Mouse (Mus musculus) stomach, embryonic 15.5 days (tissue): ENCODE data around the gene Polr2l. TPM values are rescaled to one million over a fixed set of nuclear protein-coding genes. Genes with fewer than 3 reads are reported as not detected.

Experiments used
- ATAC-seq: fragments of 200-750 bp; cut with Nextera tagmentation; 2 replicates; pipeline ENCODE4 v1.8.0; 2017; ENCODE audit warnings: low read depth, moderate number of reproducible peaks, moderate TSS enrichment; ENCODE audit not compliant: insufficient read depth, low FRiP score
- H3K27ac ChIP-seq: fragments of 300-500 bp; sonication (generic); 2 replicates; pipeline ENCODE4 v1.5.1; 2015; ENCODE audit warnings: mild to moderate bottlenecking, inconsistent platforms
- H3K27me3 ChIP-seq: fragments of 300-500 bp; sonication (generic); replicated peaks from 2 replicates; pipeline ENCODE4 v1.6.1; 2015; ENCODE audit warnings: inconsistent platforms
- H3K36me3 ChIP-seq: fragments of 300-500 bp; sonication (generic); 2 replicates; pipeline ENCODE4 v1.6.1; 2015; ENCODE audit warnings: inconsistent platforms
- H3K4me1 ChIP-seq: fragments of 300-500 bp; sonication (generic); 2 replicates; pipeline ENCODE4 v1.6.1; 2015; ENCODE audit warnings: inconsistent platforms
- H3K4me2 ChIP-seq: fragments of 300-500 bp; sonication (generic); 2 replicates; pipeline ENCODE4 v1.6.1; 2015; ENCODE audit warnings: mild to moderate bottlenecking, inconsistent platforms
- H3K4me3 ChIP-seq: fragments of 300-500 bp; sonication (generic); replicated peaks from 2 replicates; pipeline ENCODE4 v1.5.1; 2015; ENCODE audit warnings: inconsistent platforms
- H3K9ac ChIP-seq: fragments of 300-500 bp; sonication (generic); 2 replicates; pipeline ENCODE4 v1.6.1; 2015; ENCODE audit warnings: inconsistent platforms
- H3K9me3 ChIP-seq: fragments of 300-500 bp; sonication (generic); 2 replicates; pipeline ENCODE4 v1.6.1; 2016; ENCODE audit warnings: inconsistent platforms
- WGBS: fragments of 180-500 bp; shearing (Covaris S2); methylation state at CpG from one replicate; pipeline ENCODE4 v1.1.7; 2015; 5-methylcytosine and 5-hydroxymethylcytosine counted together
- polyA plus RNA-seq: library from polyadenylated mRNA; unstranded; fragments of >200 nt; fragmentation: Nextera tagmentation; extraction: Ambion mirVana; gene quantifications from 2 replicates; pipeline ENCODE4 v1.2.1, GENCODE M21; 2015

The Polr2l gene
- polyA plus RNA-seq, 1 experiment from 2014 or later = 71.6 TPM

DNA sequence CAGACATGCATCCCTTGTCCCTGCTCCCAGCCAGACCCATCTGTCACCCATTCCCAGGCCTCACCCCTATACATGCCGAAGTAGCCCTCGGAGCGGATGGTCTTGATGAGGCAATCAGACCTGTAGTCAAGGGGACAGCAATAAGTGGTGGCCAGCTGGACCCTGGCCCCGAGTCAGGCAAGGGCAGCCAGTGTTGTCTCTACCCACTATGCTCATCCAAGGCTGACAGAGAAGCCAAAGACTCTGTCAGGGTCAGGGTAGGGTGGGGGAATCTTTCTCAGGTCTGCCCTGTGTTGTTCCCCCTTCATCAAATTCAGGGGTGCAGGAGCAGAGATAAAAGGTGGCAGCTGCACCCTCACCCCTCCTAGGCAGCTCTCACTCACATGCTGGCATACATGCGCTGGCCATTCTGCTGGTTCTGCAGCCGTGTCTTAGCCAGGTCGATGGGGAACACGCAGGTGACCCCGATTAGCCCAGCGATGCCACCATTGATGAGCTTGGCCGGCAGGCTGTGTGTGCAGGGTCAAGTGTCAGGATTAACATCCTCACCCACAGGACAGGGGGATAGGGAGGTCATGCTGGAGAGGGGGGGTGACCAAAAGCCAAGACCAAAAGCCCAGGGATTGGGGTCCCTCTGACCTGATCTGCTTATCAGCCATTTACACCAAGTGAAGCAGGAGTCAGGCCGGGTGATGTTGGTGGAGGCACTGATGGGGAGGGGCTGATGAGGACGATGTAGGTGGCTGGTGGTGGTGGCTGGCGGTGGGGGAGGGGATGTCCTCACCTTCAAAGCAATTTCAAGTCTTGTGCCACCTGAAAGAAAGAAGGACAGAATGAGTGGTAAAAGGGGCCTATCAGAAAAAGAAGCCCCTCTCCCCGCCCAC, 41.2 kb downstream of the Polr2l start:
- no peaks in the 10 kb centered on the region for H3K9me3 ChIP-seq
- peaks cover 10% of the 10 kb centered on the region for H3K36me3 ChIP-seq
- H3K9ac ChIP-seq = peak overlapping the region; percentile 50; the same call in 1 of the 2 replicates
- ATAC-seq = no peak
- 72% methylated on average over 15 of the region's 15 CpGs for WGBS
- H3K4me2 ChIP-seq = peak overlapping the region; percentile 93
- H3K27ac ChIP-seq = no peak overlapping the region
- no peaks in the 10 kb centered on the region for H3K27me3 ChIP-seq
- peak overlapping the region; percentile 51 for H3K4me3 ChIP-seq
- H3K4me1 ChIP-seq = peaks cover 58% of the 10 kb centered on the region

DNA sequence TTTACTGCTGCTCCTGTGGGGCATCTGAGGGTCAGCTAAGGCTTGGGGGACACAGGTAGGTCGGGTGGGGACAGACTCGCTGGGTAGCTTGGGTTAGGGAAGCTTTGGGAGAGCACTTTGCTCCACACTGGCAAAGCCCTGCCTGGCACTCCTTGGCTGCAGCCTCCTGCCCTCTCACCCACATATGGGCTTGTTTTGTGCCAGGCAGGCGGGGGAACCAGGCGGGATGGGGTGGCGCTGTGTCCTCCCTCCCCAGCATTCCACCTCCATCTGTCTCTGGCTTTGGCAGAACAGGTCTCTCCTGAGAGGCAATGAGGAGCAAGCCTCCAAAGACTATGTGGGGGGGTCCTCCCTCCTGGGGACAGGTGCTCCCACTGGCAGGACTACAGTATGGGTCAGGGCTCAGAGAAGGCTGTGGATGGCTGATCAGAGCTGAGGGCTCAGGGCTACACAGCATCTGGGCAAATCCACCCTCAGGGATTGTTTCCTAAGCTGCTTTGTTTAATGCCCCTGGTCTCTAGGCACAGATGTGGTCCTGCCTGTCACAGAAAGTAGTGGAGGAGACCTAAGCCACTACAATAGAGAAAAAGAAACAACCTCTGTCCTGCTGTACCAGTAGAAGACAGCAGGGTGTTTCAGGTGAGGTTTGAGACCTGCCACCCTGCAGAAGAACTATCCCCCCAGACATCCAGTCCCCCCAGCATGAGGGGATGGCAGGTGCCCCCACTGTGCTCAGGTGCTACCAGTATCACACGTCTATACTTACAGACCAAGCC, 42.0 kb downstream of the Polr2l start:
- 85% methylated on average over 6 of the region's 6 CpGs for WGBS
- Histone ChIP-seq H3K27ac (no peak overlapping the region), H3K4me1 (peaks cover 58% of the 10 kb centered on the region), H3K4me2 (no peak overlapping the region), H3K9ac (no peak overlapping the region), H3K4me3 (no peak overlapping the region), H3K9me3 (no peaks in the 10 kb centered on the region), H3K27me3 (no peaks in the 10 kb centered on the region), H3K36me3 (peaks cover 9% of the 10 kb centered on the region)
- ATAC-seq = no peak

DNA sequence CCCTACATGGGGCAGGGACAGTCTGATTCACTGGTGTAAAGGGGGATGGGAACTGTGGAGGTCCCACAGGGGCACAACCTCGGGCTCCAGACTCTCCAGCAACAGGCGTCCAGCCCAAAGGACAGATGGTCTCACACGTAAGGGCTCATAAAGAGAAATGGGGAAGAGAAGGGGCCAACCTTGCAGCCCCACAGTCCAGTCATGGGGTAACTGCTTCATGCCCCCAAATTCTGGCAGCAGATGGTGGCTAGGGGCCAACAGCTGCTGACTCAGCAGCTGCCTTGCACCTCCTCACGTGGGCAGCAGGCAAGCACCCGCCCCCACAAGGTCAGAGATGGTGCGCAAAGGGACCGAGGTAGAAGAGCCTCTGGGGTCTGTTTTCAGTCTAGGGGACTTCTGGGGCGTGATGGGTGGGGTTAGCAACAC, 42.7 kb downstream of the Polr2l start:
- H3K4me3 ChIP-seq = no peak overlapping the region
- H3K4me1 ChIP-seq = peaks cover 54% of the 10 kb centered on the region
- H3K9ac ChIP-seq = no peak overlapping the region
- H3K4me2 ChIP-seq = no peak overlapping the region
- no peak for ATAC-seq
- H3K27ac ChIP-seq = no peak overlapping the region
- H3K27me3 ChIP-seq = no peaks in the 10 kb centered on the region
- H3K36me3 ChIP-seq = peaks cover 9% of the 10 kb centered on the region
- no peaks in the 10 kb centered on the region for H3K9me3 ChIP-seq
- WGBS = 80% methylated on average over 8 of the region's 8 CpGs

DNA sequence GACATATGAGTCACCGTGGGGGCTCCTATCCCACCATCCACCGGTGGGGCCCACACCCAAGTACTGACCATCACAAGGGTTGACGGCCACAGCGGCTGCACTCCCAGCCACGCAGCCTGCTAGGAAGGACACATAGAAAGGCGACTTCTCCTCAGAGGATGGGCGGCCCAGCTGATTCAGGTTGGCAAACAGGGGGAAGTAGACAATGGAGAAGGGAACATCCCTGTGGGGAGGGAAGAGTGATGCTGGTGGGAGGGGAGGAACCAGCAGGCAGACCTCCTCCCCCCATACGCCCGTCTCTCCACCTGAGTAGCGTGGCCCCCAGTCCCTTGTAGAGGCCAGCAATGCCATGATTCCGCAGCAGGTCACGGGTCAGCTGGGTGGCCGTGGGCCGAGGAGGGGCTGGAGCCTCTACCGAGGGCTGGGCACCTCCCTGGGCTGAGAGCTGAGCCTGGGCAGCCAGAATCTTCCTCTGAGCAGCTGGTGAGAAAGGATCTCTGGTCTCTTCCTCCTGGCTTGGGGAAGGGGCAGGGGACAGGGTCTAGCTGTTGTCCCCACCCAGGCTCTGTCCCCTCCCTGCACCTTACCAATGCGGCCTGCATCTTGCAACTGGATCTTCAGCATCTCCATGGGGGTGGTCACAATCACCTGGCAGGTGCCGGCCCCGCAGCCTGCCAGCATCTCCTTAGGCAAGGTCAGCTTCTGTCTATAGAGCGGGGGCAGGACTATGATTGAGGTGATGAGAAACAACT, 43.3 kb downstream of the Polr2l start:
- Histone ChIP-seq H3K27ac (no peak overlapping the region), H3K4me3 (no peak overlapping the region), H3K27me3 (no peaks in the 10 kb centered on the region), H3K9ac (no peak overlapping the region), H3K4me2 (no peak overlapping the region), H3K36me3 (peaks cover 9% of the 10 kb centered on the region), H3K4me1 (peaks cover 50% of the 10 kb centered on the region), H3K9me3 (no peaks in the 10 kb centered on the region)
- WGBS = 93% methylated on average over 19 of the region's 19 CpGs
- ATAC-seq = no peak

DNA sequence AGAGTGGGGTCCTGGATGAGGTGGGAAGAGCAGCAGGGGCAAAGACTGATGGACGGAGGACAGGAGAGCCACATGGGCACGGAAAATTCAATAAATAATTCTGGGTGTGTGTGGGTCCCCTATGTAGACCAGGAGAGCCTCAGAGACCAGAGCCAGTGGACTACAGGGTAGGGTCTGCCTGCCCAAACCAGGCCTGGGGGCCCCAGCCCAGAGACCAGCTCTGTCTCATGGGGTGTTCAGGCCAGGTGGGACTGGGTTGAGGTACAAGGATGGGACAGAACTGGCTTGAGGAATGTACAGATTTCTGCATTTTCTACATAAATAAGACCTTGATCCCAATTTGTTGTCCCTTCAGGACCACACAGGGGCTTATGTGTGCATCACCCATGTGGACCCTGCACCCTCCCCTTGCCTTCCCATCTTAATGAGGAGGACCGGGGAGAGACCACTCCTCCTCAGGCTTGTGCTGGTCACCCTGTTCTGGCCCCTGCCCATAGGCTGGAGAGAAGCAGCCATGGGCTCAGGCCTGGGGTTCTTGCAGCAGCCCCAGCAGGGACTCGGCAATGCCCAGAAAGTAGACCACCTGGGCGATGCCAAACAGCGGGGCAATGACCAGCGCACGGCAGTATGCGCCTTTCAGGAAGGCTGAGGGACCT, 44.2 kb downstream of the Polr2l start:
- Histone ChIP-seq H3K4me2 (no peak overlapping the region), H3K27me3 (no peaks in the 10 kb centered on the region), H3K36me3 (peaks cover 9% of the 10 kb centered on the region), H3K27ac (no peak overlapping the region), H3K9me3 (no peaks in the 10 kb centered on the region), H3K4me3 (no peak overlapping the region), H3K9ac (no peak overlapping the region), H3K4me1 (peaks cover 41% of the 10 kb centered on the region)
- WGBS = 91% methylated on average over 9 of the region's 9 CpGs
- ATAC-seq = no peak

DNA sequence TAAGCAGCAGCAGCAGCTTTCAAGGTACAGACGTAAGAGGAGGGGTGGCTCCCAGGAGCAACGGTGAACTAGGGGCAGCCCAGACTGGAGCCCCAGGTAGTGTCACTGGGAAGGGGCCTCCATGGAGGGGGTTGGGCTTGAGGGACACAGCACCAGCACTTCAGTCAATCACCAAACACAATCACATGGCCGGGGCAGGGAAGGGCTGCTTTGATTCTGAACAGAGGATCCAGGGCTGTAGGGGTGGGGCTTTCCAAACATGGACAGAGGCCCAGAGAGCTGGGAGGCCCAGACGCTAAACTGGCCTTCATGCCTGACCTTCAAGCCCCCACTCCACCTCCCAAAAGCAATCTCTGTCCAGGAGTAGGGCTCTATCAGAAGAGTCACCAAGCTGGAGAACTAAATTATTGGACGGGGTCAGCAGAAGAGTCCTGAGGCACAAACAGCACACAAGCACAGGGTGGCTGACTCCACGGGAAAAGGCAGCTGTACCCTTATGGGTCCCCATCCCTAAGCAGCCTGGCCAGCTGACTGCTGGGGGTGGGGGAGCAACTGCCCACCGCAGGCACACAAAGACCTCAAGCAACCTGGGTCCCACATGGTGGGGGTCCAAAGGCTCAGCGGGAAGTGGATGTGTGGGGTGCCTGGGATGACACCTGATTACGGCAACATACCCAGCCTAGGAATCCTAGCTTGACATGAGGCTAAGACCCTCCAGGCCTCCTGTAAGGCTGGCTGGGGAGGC, 44.9 kb downstream of the Polr2l start:
- no peaks in the 10 kb centered on the region for H3K27me3 ChIP-seq
- H3K27ac ChIP-seq = no peak overlapping the region
- peaks cover 9% of the 10 kb centered on the region for H3K36me3 ChIP-seq
- peak overlapping the region; percentile 34 for H3K4me2 ChIP-seq
- no peak overlapping the region for H3K9ac ChIP-seq
- no peak overlapping the region for H3K4me3 ChIP-seq
- peaks cover 35% of the 10 kb centered on the region for H3K4me1 ChIP-seq
- ATAC-seq = no peak
- no peaks in the 10 kb centered on the region for H3K9me3 ChIP-seq
- 53% methylated on average over 9 of the region's 9 CpGs for WGBS

DNA sequence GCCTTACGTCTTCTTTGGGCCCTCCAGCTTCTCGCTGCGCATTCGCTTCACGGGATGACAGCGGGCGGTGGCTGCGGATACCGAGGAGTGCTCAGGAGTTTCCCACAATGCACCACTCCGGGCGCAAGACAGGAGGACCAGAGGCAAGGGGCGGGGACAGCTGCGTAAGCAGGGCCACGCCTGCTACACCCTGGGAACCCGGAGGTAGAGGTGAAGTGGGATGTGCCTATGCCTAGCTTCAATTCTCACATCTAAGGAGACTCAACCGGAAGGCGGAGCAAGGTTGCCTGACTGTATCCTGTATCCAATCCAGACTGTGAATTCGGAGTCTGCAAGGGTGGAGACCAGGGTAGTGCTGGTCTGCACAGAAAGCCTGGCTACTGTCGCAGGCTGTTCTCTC, 45.6 kb downstream of the Polr2l start, which contains the start of gene Cend1:
Cend1 (minus strand) TSS at position 182 of the 400 bp plus-strand sequence.
- Histone ChIP-seq H3K27me3 (no peaks in the 10 kb centered on the region), H3K9ac (no peak within 1 kb of the TSS), H3K4me2 (peak within 1 kb of the TSS; percentile 34), H3K9me3 (no peaks in the 10 kb centered on the region), H3K36me3 (peaks cover 9% of the 10 kb centered on the region), H3K4me3 (0 out of 2 replicates have a peak within 1 kb of the TSS, but pooled peaks have one; percentile 12), H3K27ac (no peak within 1 kb of the TSS), H3K4me1 (peaks cover 28% of the 10 kb centered on the region)
- ATAC-seq = peak; percentile 70
- WGBS = 4% methylated on average over 19 of the region's 19 CpGs

DNA sequence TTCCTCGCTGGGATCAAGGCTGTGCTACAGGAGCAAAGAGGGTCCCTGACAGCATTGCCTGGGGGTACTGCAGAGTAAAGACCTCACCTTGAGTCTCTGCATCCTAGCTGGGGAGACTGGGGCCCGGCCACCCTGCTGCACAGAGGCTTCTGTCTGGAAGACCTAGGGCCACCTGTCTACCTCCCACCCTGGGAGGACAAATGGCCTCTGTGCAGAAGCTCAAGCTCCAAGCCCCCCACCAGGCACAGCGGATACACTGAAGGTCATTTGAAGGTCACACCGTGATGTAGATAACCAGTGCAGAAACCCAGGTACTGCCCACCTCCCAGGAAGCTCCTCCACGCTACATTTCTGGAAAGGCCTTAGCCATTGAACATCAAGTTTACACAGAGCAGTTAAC, 46.2 kb downstream of the Polr2l start:
- Histone ChIP-seq H3K9ac (no peak overlapping the region), H3K4me3 (no peak overlapping the region), H3K9me3 (no peaks in the 10 kb centered on the region), H3K4me1 (peaks cover 22% of the 10 kb centered on the region), H3K36me3 (peaks cover 9% of the 10 kb centered on the region), H3K27me3 (no peaks in the 10 kb centered on the region), H3K4me2 (no peak overlapping the region; the same call in 1 of the 2 replicates), H3K27ac (no peak overlapping the region)
- ATAC-seq = no peak
- 39% methylated on average over 5 of the region's 5 CpGs for WGBS

DNA sequence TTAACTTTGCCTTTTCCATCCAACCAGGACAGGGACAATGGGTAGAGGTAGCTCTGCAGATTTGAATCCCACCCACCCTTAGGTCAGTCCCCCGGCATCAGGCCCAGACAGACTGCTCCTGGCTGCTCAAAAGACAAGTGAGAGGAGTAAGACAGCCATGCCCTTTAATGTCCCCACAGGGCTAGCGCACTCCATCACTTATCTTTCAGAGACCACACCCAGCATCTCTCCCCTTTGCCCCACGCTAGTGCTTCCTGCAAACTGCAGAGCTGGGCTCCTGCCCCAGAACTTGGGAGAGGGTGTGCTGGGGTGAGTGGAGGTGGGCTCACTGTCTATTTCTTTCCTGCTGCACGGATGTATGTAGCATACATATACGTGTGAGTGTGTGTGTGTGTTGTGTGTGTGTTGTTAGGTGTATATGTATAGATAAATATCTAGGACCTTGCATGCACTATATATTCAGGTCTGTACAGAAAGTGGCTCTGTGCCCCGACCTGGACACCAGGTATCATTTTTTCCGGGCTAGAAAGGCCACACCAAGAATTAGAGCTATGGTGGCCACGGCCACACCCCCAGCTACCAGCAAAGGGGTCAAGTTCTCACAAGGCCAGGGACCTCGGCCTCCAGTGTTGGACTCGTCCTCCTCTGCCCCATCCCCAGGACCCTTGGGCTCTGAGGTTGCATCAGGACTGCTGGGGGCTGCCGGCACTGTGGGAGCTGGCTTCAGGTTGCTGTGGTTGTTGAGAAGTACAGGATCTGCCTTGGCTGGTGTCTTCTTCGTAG, 47.8 kb downstream of the Polr2l start:
- Histone ChIP-seq H3K4me3 (no peak overlapping the region), H3K27me3 (no peaks in the 10 kb centered on the region), H3K9ac (no peak overlapping the region), H3K27ac (no peak overlapping the region), H3K36me3 (peaks cover 9% of the 10 kb centered on the region), H3K4me2 (no peak overlapping the region), H3K9me3 (no peaks in the 10 kb centered on the region), H3K4me1 (peaks cover 17% of the 10 kb centered on the region)
- ATAC-seq = no peak
- 77% methylated on average over 12 of the region's 12 CpGs for WGBS

DNA sequence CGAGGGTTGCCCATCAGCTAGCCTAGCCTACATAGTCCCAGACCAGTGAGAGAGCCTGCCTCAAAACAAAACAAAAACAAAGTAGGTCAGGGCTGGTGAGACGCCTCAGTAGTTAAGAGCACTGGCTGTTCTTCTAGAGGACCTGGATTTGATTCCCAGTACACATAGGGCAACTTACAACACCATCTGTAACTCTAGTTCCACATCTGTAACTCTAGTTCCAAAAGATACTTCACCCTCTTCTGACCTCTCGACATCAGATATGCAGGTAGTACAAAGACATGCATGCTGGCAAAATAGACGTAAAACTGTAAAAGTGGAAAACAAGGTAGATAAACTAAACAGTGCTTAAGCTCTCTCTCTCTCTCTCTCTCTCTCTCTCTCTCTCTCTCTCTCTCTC, 51.1 kb downstream of the Polr2l start:
- 0 out of 2 replicates have a peak, but pooled peaks cover under 1% of the 10 kb centered on the region for H3K4me1 ChIP-seq
- H3K9ac ChIP-seq = no peak overlapping the region
- H3K36me3 ChIP-seq = no peaks in the 10 kb centered on the region
- H3K4me2 ChIP-seq = no peak overlapping the region
- no peak overlapping the region for H3K4me3 ChIP-seq
- no peak for ATAC-seq
- H3K9me3 ChIP-seq = no peaks in the 10 kb centered on the region
- 72% methylated on average over 4 of the region's 4 CpGs for WGBS
- no peaks in the 10 kb centered on the region for H3K27me3 ChIP-seq
- H3K27ac ChIP-seq = no peak overlapping the region
